Mouse (Mus musculus): Measurements from ENCODE around the gene Rimklb.
A peak's percentile ranks its signal among the peaks of the same experiment; 100 is the strongest.
"Not testable (repeated sequence)": the region's sequence is repeated elsewhere in the genome, so short reads cannot be mapped to it uniquely, and the experiment has no call there.

Rimklb gene

DNA sequence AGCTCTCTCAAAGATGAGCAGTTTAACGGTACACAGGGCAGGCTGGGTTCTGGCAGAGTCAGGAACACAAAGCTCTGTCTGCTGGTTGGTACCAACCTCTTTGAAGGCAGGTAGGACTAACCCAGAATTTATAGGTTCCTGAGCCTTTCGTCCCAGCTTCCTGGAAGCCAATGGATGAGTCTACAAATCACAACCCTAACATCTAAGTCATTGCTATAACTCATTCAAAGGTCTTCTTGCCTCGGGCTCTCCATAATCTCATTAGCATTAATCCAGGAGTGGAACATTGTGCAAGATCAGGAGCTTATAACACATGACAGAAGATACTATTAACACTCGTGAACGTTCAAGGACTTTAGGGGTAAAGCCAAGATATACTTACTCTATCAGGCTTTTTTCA, at the start of gene Rimklb:
Gene Rimklb (minus strand): TSS at position 101 of the 400 bp plus-strand sequence.
- DNase-seq (ENCODE audit: low spot score) = no peak

DNA sequence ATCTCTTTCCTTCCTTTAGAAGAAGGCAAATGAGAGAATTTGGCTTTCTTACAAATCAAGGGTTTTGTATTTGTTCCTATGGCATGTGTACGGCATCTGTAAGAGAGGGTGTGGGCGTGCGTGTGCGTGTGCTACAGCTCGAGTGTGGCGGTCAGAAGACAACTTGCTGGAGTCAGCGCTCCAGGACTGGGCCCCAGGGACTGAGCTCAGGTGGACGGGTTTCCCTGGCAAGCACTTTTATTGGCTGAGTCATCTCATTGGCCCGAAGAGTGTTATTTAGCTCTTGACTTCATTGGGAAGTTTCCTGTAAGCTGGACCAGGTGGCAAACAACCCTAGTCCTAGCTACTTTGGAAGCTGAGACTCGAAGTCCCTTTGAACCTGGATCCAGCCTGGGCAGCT, 47.4 kb upstream of the Rimklb start:
- DNase-seq (ENCODE audit: low spot score) = no peak

DNA sequence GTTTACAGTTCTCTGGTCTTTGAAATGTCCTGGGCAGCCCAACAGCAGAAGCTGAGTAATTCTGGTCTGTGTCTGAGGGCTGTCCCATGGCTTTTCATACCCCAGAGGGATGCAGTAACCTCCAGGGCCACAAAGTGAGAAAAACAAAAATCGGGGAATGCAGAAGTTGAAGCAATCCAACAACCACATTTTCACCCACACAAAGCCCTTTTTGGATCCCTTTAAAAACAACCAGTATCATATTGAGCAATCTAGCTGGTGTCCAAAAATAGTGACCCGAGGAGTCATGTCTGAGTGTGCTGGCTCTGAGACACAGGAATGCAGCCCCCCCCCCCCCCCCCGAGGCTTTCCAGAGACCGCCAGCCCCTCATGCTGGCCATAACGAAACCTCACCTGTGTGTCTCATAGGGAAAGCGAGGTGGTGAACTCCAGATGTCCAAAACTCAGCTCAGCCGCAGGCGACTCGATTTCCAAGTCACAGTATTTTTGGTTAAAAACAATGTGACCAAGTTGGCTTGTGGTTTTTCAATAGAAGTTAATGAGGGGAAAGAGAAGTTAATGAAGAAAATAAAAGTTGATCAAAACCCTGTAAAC, 46.8 kb upstream of the Rimklb start:
- no peak for DNase-seq (ENCODE audit: low spot score)

DNA sequence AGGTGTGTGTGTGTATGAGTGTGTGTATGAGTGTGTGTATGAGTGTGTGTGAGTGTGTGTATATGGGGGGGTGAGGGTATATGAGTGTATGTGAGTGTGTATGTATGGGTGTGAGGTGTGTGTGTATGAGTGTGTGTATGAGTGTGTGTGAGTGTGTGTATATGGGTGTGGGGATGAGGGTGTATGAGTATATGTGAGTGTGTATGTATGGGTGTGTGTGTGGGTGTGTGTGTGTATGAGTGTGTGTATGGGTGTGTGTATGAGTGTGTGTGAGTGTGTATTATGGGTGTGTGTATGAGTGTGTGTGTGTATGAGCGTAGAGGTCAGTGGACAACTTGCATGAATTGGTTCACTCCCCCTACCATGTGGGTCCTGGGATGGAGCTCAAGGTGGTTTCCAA, 46.1 kb upstream of the Rimklb start:
- no peak for DNase-seq (ENCODE audit: low spot score)

DNA sequence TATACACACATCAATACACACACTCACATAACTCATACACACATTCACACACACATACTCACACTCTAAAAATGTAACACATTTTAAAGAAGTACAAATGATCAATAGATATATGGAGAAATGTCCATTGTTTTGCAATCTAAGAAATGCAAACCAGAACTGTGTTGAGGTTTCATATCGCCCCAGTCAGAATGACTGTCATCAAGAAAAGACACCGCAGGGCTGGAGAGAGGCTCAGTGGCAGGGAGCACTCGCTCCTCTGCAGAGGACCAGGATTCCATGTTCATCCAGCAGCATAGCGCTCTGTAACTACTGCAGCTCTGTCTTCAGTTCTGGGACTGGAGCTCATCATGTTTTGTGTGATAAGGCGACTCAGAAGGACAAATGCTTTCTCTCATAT, 45.0 kb upstream of the Rimklb start:
- DNase-seq (ENCODE audit: low spot score) = no peak

DNA sequence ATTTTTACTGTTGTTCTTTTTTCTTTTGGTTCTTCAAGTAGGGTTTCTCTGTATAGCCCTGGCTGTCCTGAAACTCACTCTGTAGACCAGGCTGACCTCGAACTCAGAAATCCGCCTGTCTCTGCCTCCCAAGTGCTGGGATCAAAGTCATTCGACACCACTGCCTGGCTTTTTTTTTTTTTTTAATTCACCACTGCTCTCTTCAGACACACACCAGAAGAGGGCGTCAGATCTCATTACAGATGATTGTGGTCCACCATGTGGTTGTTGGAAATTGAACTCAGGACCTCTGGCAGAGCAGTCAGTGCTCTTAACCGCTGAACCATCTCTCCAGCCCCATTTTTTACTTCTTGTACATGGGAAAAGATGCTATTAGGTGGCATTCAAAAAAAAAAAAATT, 43.9 kb upstream of the Rimklb start:
- not testable (repeated sequence) for DNase-seq (ENCODE audit: low spot score)

DNA sequence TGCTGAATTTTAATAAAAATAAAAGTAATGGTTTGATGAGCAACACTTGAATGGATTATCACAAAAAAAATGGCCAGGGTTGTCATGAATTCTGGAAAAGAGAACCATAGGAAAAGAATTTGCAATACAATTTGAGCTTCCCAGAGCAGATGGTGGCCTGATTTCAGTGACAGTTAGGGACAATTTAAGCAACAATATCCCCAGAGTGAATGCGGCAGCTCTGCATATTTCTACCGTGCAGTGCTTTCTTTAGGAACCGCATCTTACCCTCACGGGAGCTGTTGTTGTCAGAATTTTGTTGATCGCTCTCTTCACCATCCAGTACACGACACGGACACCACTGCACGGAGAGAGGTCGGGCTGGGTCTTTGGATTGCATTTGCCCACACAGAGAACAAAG, 41.0 kb upstream of the Rimklb start:
- DNase-seq (ENCODE audit: low spot score) = no peak

DNA sequence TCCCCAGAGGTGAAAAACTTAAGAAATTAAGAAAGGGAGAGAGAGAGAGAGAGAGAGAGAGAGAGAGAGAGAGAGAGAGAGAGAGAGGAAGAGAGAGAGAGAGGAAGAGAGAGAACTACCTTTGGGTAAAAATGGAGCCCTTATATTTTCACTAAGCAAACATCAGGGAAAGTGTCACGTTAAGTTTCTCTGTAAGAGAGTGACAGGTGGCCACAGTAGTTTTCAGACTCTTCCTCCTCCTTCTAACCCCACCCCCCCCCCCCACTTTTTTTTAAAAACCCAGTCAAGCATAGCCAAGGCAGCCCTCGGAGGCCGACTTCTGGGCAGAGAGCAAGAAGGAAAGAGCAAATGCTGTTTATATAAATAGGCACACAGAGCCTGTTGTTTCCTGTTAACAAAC, 35.5 kb upstream of the Rimklb start:
- DNase-seq (ENCODE audit: low spot score) = no peak

DNA sequence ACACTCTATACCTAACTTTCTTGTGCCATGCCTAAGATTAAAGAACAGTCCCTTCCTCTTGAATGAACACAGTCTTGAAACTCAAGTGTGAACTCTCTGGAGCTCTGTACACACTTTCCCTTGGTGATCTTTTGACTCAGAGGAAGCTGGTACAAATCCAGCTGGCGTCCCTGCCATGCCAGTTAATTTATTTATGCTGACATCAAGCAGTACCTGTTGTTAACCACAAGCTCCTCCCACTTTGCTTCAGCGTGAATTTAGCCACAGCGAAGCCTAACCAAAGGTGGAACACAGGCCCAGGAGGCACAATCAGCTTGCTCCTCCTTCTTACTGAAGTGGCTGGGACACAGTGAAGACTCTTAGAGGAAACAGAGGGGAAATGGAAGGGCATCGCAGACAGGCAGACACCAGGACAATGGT, 34.3 kb upstream of the Rimklb start:
- no peak for DNase-seq (ENCODE audit: low spot score)

DNA sequence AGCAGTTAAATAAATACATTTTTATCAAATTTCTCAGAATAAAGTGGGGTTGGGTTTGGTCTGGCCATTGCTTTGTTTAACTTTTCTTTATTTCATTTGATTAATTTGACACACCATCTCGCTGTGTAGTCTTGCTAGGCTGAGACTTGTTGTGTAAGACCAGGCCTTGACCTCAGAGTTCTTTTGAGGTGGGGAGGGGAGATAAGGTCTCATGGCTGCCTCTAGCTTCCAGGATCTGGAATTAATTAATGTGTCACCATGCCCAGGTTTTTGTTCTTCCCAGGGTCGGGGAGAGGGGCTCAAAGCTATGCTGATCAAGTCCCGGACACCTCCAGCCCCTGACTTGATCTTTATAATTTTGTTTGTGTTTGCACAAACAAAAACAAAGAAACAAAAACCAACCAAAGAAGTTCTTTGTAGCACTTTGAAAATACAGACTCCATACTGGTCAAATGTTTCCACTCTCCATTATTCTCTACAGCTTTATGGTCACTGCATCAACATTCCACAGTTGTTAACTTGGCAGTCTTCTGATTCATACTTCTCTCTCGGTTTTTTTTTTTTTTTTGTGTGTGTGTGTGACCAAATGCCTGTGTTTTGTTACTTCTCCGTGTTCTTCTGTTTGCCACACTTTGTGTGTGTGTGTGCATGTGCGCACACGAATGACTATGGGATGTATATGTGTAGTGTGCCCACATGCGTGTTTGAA, 33.1 kb upstream of the Rimklb start:
- DNase-seq (ENCODE audit: low spot score) = no peak

DNA sequence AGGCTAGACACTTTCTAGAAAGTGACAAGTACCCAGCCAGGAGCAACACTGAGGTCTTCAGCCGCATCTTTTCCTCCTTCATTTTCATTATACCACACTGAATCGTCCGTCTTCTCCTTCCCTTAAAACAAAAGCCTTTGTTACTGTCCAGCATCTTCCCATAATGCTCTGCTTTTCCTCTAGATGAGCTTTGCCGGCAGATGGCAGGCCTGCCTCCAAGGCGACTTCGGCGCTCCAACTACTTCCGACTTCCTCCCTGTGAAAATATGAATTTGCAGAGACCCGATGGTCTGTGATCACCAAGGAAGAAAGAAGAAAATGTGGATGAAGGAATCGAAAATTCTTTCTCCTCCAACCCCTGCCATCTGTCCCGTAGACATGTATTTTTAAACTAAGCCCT, 29.6 kb upstream of the Rimklb start:
- DNase-seq (ENCODE audit: low spot score) = no peak

DNA sequence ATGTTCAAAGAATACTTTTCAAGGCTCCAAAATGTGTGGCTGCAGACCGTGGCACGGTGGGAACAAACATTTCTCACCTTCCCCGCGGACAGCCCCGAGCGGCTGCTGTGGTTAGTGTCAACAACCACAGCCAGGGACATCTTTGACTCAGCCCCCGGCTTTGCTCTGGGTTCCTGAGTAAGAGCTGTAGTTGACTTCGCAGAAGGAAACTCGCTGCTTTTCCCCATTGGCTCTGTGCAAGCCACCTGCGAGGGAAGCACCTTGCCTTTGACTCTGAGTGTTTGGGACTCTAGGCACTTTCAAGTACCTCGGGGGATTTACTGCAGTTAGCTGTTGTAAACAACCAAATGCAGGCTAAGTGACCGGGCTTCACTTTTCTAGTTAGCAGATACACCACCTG, 29.0 kb upstream of the Rimklb start:
- no peak for DNase-seq (ENCODE audit: low spot score)

DNA sequence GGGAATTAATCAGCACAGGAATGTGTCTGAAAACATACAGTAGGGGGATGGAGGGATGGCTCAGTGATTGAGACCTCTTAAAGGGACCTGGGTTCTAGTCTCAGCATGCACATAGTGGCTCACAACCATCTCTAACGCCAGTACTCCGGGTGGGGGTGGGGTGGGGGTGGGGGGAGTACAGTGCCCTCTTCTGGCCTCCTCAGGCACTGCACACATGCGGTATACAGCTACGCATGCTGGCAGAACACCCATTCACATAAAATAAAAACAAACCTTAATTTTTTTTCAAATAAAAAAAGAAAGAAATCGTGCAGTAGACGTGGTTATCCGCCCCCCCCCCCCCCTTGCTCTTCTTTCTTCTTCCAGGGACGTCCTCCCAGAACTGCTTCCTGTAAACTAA, 24.7 kb upstream of the Rimklb start:
- no peak for DNase-seq (ENCODE audit: low spot score)

DNA sequence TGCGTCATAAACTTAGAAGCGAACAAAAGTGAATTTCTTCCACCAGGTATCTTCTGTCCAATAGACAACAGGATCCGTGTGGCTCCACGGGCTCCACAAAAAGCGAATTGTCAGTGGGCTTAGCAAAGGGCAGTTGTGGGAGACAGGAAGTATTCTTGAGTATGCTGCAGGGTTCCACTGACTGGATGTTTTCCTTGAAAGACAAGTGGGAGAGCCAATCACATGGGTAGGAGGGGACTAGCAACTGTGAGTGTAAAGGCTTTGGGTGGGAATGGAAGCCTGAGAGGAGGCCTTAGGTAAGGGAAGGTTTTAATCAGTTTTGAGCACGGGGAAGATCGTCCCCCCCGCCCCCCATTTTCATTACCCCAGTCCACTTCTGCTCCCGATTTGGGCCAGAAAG, 24.0 kb upstream of the Rimklb start:
- DNase-seq (ENCODE audit: low spot score) = peak; percentile 34

DNA sequence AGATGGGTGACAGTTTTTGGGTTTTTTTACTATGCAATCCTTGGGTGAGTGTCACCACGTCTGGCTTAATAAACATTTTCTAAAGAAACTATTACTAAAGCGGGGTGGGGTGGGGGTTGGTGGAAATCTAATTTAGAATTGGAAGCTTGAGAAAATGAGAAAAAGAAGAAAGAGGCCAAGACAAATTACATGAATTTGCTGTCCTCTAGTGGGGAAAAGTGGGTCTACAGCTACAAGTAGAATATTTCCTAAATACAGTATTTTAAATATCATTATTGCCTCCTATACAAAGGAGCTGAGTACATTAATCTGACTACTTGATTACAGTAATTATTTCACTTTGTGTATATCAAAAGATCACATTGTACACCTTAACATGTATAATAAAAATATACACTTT, 20.8 kb upstream of the Rimklb start:
- DNase-seq (ENCODE audit: low spot score) = no peak

DNA sequence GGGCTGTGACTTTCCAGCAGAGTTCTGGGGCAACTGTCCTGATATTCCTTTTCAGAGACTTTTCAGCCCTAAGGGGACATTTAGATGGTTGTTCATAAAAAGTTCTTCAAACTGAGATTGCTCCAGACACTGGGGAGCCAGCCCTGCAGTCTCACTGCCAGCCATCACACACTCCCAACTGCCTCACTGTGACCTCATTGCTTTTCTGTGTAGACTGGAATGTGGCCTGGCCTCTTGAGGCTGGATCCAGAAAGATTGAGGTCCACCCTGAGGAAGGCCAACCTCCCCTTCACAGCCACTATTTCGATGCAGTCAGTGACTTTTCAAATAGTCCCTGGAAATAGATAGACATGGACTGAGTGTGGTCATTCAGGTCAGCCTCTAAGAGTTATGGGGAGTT, 19.1 kb upstream of the Rimklb start:
- no peak for DNase-seq (ENCODE audit: low spot score)

DNA sequence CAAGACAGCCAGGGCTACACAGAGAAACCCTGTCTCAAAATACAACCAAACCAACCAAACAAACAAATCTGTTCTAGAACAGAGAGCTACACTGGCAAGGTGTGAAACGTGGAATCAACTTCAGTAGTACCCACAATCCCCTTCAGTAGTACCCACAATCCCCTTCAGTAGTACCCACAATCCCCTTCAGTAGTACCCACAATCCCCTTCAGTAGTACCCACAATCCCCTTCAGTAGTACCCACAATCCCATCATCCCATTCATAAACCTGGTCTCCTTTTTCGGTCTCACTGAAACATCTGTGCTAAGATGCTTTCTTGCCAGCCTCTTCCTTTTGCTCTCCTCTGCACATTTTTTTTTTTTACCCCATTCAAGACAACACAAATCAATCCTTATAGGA, 17.2 kb upstream of the Rimklb start:
- DNase-seq (ENCODE audit: low spot score) = not testable (repeated sequence)

DNA sequence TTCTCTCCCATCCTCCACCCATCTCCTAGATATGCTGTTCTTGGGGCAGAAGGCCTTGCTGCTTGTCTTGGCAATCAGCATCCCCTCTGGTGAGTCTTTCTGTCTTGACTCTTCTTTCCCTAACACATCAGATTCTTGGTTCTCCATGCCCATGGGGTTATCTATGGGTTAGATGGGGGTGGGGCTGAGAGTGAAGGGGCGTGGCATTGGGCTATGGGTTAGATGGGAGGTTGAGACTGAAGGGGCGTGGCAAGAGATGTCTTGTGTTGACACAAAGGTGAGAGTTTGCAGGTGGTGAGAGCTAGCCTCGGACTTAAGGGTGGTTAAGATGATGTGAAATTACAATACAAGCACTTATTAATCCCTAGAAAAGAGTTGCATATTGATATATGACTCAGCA, 15.8 kb upstream of the Rimklb start:
- DNase-seq (ENCODE audit: low spot score) = no peak

DNA sequence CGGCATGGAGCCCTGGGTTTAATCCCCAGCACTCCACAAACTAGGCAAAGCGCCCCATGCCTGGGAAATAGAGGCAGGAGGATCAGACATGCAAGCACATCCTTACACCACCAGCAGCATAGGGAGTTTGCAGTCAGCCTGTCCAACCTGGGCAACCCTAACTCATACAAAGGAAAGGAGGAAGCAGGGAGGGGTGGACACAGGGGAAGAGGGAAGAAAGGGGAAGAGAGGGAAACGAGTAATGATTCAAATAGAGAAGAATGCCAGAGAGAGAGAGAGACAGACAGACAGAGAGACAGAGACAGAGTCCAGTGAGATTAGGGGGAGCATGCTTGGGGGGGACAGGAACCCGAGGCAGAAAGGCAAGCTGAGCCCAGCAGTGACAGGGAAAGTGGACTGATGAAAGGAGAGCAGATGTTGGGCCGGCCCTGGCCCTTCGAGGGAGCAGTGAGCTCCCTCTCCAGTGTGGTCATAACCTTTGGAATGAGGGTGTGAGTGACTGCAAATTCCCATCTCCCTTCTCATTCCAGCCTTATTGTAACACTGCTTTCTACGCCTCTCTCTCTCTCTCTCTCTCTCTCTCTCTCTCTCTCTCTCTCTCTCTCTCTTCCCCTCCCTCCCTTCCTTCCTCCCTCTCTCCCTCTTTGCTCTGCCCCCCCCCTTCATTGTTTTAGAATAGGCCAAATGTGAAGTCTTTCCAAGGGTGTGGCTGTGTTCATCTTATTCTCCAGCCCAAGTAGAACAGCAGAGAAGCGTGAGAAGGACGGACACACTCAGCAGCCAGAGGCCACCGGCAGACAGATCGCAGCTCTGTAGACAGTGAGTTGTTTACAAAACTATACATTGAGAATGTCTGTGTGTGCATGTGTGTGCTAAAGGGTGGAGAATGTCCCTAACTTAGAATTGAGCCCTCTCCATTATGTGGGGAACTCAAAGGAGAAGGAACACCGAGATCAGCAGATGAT, 14.6 kb upstream of the Rimklb start:
- DNase-seq (ENCODE audit: low spot score) = no peak

DNA sequence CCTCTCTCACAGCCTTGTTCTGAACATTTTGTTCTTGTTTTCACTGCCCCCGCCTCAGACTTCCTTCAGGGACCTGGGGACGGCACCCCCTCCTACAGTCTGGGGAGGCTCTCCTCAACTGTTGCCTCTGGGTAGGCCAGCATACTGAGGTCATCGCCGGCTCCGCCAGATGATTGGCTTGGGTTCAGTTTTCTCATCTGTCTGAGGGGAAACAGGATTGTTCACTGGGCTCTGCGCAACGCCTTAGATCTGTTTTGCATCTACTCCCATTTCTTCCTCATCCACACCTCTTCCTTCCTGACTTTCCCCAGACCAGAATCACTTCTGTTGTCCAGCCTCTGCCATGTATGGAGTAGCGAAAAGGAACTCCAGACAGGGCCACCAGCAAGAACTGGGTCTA, 9.9 kb upstream of the Rimklb start:
- no peak for DNase-seq (ENCODE audit: low spot score)

DNA sequence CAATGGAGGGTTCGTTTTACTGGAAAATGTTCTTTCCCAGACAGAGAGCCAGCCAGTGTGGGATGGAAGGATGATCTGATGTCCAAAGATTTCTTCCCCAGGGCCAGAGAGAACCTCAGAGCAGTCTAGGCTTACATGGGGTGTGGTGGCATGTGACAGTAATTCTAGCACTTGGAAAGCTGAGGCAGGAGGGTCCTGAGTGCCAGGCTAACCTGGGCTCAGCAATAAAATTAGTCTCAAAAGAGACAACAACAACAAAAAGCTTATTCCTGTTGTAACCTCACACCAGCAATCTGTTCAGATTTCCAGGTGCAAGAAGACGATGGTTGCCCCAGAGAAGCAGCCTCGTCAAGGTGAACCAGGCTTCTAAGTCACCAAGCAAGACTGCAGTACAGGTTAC, 7.0 kb upstream of the Rimklb start, which contains the start of gene Mfap5:
Gene Mfap5 (plus strand): TSS at position 301 of the 400 bp plus-strand sequence.
- no peak for DNase-seq (ENCODE audit: low spot score)

DNA sequence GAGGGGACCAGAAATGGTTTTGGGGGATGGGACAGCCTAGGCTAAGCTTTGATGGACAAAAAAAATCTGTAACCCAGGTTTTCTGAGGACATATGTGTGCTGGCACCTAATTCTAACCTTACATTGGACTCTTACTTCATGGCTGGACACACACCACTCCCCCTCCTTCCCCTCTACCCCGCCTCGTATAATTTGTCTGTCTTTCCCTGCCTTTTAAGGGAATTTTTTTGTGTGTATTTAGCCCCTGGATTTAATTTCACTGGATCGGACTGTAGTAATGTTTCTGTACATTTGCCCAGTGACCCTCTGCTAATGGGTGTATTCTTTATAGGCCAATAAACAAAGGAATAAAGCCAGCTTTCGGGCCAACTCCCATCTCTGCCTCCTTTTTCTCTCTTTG, 6.5 kb upstream of the Rimklb start:
- no peak for DNase-seq (ENCODE audit: low spot score)

DNA sequence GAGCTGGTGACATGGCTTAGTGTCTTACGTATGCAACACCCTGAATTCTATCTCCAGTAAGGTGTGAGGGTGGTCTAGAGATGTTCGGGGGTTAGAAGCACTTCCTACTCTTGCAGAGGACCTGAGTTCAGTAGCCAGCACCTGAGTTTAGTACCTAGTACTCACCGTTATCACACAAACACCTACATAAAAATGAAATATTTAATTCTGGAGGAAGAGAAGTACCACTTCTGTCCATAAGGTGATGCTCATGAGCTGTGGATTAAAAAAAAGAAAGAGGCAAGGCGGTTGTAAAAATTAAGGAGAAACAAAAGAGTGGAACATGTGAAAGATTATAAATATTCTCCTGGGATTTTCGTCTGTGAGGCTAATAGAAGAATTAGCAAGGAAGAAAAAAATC, 2.1 kb downstream of the Rimklb start:
- no peak for DNase-seq (ENCODE audit: low spot score)

Data from yolk sac, embryonic 10.5 days (tissue).